Mouse (Mus musculus) ES-E14 (cell line): ENCODE data around the gene Xbp1. TPM values are rescaled to one million over a fixed set of nuclear protein-coding genes. Genes with fewer than 3 reads are reported as not detected.
"Not testable (repeated sequence)": the region's sequence is repeated elsewhere in the genome, so short reads cannot be mapped to it uniquely, and the experiment has no call there.

ENCODE experiments used
- DNase-seq: peaks from one replicate; pipeline ENCODE4 v3.0.0-alpha.2; 2013; ENCODE audit warnings: low read depth, low spot score
- H3K27ac ChIP-seq: 2 replicates; pipeline ENCODE4 v1.5.1; 2012; ENCODE audit warnings: low read depth, mild to moderate bottlenecking, low read length, moderate library complexity, mixed read lengths; ENCODE audit not compliant: poor library complexity, insufficient read depth, severe bottlenecking
- H3K36me3 ChIP-seq: 2 replicates; pipeline ENCODE4 v1.6.1; 2012; ENCODE audit warnings: mild to moderate bottlenecking, low read length, moderate library complexity, mixed read lengths; ENCODE audit not compliant: control insufficient read depth, poor library complexity, insufficient read depth, severe bottlenecking
- H3K4me1 ChIP-seq, 2 experiments: fragments of 150-350 bp in 1 of 2; sonication (generic) in 1 of 2; 2 replicates each; pipeline ENCODE4 v1.6.1; 2012; ENCODE audit warnings: low read length in 2 of 2, mild to moderate bottlenecking in 1 of 2, mixed read lengths in 1 of 2; ENCODE audit not compliant: control insufficient read depth in 2 of 2, insufficient read depth in 2 of 2, poor library complexity in 1 of 2
- H3K4me3 ChIP-seq, 2 experiments: fragments of 150-350 bp in 1 of 2; sonication (generic) in 1 of 2; 2 replicates each; pipeline ENCODE4 v1.5.1; 2012; ENCODE audit warnings: low read length in 2 of 2, low read depth in 1 of 2, mild to moderate bottlenecking in 1 of 2, mixed read lengths in 1 of 2; ENCODE audit not compliant: insufficient read depth in 1 of 2, poor library complexity in 1 of 2, severe bottlenecking in 1 of 2
- H3K9ac ChIP-seq: 2 replicates; pipeline ENCODE4 v1.6.1; 2012; ENCODE audit warnings: low read depth, mild to moderate bottlenecking, low read length, mixed read lengths; ENCODE audit not compliant: poor library complexity, insufficient read depth, severe bottlenecking
- H3K9me3 ChIP-seq: fragments of 150-350 bp; sonication (generic); 2 replicates; pipeline ENCODE4 v1.6.1; 2012; ENCODE audit warnings: low read depth, mild to moderate bottlenecking, low read length; ENCODE audit not compliant: control insufficient read depth, insufficient read depth
- CHD2 ChIP-seq: IDR thresholded peaks from 2 replicates; pipeline ENCODE4 v1.6.1; 2014; ENCODE audit warnings: mild to moderate bottlenecking, low read depth, low read length, inconsistent platforms
- HCFC1 ChIP-seq: IDR thresholded peaks from 2 replicates; pipeline ENCODE4 v1.6.1; 2012; ENCODE audit warnings: low read length, inconsistent platforms, borderline replicate concordance; ENCODE audit not compliant: insufficient read depth
- MAFK ChIP-seq: IDR thresholded peaks from 2 replicates; pipeline ENCODE4 v1.6.1; 2014; ENCODE audit warnings: mild to moderate bottlenecking, low read depth, low read length, inconsistent platforms; ENCODE audit not compliant: insufficient read depth
- ZC3H11A ChIP-seq: IDR thresholded peaks from 2 replicates; pipeline ENCODE4 v1.6.1; 2012; ENCODE audit warnings: low read depth, mild to moderate bottlenecking, inconsistent platforms, low read length, borderline replicate concordance
- ZNF384 ChIP-seq: IDR thresholded peaks from 2 replicates; pipeline ENCODE4 v1.6.1; 2012; ENCODE audit warnings: low read depth, low read length, inconsistent platforms
- in situ Hi-C, 2 experiments: fragments of 600-800 bp; cut with MboI; formaldehyde crosslinking; loops; one replicate each; pipeline ENCODE4 v1.15.1; 2025; ENCODE audit warnings: low sequenced_read_pairs in 2 of 2, inconsistent platforms in 1 of 2; ENCODE audit not compliant: unreplicated experiment in 2 of 2
- total RNA-seq: library from RNA; depleted of rRNA; stranded (reverse); fragments of 300-350 nt; gene quantifications from 2 replicates; pipeline ENCODE4 v1.2.3, GENCODE M21; 2012

Xbp1 gene
- total RNA-seq, 1 experiment = 143 TPM

DNA sequence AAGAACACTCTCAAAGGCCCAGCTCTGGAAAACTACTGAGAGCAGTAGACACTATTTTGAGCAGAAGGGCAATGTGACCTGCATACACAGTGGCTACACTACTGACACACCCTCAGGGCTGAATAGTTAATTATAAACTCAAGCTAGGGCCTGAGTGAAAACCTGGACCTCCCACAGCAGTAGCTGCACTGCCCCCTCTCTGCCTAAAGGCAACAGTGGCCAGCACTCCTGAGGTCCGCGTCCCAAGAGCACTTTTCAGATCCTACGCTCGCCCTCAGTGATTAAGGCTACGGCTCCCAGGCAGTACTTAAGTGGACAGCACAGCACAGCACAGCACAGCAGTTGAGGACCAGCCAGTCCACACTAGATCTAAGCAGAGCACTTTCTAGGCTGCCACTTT lies 12.6 kb downstream of the Xbp1 start:
- DNase-seq = no peak
- in situ Hi-C loops = loop anchor here in 1 of 2 experiments (5.0 kb wide), 1 partner anchor 46 kb away; no protein-coding TSS in a partner anchor
- H3K27ac ChIP-seq = no peak overlapping the region
- no peak for TF ChIP-seq CHD2
- no peak for TF ChIP-seq ZC3H11A
- no peak for TF ChIP-seq HCFC1
- no peak for TF ChIP-seq ZNF384
- no peak for TF ChIP-seq MAFK
- no peak overlapping the region for H3K9ac ChIP-seq
- H3K9me3 ChIP-seq = no peaks in the 10 kb centered on the region
- peaks cover 59% of the 10 kb centered on the region for H3K36me3 ChIP-seq
- H3K4me3 ChIP-seq = no peak overlapping the region
- H3K4me1 ChIP-seq = 0 out of 4 replicates have a peak, but pooled peaks cover 0 to 9% of the 10 kb centered on the region in 2 experiments

DNA sequence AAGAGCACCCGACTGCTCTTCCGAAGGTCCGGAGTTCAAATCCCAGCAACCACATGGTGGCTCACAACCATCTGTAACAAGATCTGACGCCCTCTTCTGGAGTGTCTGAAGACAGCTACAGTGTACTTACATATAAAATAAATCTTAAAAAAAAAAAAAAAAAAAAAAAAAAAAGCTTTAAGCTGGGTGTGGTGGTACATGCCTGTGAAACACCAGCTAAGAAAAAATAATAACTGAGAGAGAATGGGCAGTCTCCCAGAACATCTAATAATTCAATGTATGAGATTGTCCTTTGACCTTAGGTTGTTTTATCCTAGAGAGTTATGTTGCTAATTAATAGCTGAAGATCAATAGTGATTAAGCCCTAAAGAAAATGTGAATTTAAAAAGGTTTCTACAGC lies 17.0 kb downstream of the Xbp1 start:
- peaks cover 41% of the 10 kb centered on the region for H3K36me3 ChIP-seq
- TF ChIP-seq ZNF384 = peak; percentile 68
- H3K4me1 ChIP-seq, DNase-seq, H3K9me3 ChIP-seq, H3K4me3 ChIP-seq, H3K27ac ChIP-seq, H3K9ac ChIP-seq, in situ Hi-C loops: not testable (repeated sequence)

DNA sequence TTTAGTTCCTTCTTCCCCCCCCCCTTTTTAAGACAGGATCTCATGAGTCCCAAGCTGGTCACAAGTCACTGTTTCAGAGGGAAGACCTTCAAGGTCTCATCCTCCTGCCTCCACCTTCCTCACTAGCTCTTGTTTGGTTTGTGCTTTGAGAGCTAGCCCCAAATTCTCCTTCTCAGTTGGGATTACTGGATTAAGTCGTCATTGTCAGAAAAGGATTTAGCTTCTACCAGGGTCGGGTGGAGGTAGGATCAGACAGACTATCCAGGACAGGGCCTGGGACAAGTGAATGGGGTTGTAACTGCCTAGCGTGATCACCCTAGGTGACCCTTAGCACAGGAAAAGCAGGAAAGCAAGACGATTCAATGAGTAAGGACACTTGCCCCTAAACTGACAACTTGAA lies 19.9 kb downstream of the Xbp1 start:
- H3K4me1 ChIP-seq = peaks cover 3 to 4% of the 10 kb centered on the region in 2 experiments; a peak in 2 of 4 replicates
- TF ChIP-seq HCFC1 (no peak), ZC3H11A (no peak), CHD2 (no peak), ZNF384 (no peak), MAFK (no peak)
- in situ Hi-C loops = no loop called here
- H3K9ac ChIP-seq = peak overlapping the region; percentile 50; the same call in 1 of the 2 replicates
- H3K27ac ChIP-seq = no peak overlapping the region
- DNase-seq = no peak
- H3K9me3 ChIP-seq = no peaks in the 10 kb centered on the region
- peak overlapping the region; percentile 77 to 80; a peak in 2 of 4 replicates for H3K4me3 ChIP-seq
- peaks cover 14% of the 10 kb centered on the region for H3K36me3 ChIP-seq

DNA sequence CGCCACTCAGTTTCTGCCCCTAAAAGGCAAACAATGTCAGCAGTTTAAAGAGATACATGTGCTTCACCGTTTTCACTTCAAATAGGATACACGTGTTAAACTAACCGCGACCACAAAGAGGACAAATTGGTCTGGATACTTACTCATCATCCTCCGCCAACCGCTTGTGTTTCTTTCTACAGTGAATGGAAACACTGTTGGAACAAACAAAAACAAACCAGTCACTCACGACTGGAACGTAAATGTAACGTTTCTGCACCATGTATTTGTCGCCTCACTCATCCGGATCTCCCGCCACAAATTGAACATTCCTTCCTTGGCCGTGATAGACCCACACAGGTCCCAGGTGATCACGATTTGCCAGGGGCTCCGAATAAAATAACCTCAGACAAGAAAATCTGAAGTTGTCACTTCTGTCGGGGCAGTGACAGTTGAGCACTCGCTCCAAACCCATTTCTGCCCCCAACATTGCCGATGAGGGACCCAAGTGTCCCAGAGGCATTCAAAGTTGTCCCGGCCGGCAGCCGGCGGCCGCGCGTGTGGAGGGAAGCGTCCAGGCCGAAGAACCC lies 20.9 kb downstream of the Xbp1 start:
- TF ChIP-seq ZC3H11A = no peak
- no peak for TF ChIP-seq MAFK
- TF ChIP-seq ZNF384 = no peak
- no peak for TF ChIP-seq CHD2
- TF ChIP-seq HCFC1 = no peak
- Histone ChIP-seq H3K4me3 (peak overlapping the region; percentile 77 to 80), H3K4me1 (peaks cover 6 to 7% of the 10 kb centered on the region in 2 experiments; a peak in 2 of 4 replicates), H3K36me3 (peaks cover 11% of the 10 kb centered on the region), H3K9me3 (no peaks in the 10 kb centered on the region), H3K9ac (peak overlapping the region; percentile 85), H3K27ac (peak overlapping the region; percentile 47; the same call in 1 of the 2 replicates)
- no peak for DNase-seq
- in situ Hi-C loops = no loop called here
